ENCODE assay signal across 14 mouse cellular contexts in the genomic region with DNA sequence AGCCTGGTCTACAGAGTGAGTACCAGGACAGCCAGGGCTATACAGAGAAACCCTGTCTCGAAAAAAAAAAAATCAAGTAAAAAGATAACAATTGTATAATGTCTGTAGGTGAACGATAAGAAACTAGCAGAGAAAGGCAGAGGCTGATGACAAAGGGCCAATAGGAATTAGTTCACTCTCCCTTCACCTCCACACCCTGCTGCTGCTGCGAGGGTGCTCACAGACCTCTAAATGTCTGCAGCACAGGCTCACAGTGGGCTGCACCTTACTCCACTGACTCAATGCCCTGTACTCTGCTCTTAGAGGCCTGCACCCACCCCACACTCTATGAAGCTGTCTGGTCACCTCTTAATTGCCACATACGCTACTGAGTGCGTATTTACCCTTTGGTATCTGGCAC.
"Had no signal": no experiment of that assay in that cellular context is flagged by ENCODE, and none has a peak within 500 bp of the region (broad histone marks: within the 10 kb centered on the region; RNA-seq: fewer than 3 reads in every experiment).

No protein-coding gene starts in this region.

- H3K9ac ChIP-seq: hindbrain, embryonic 14.5 days; intestine, embryonic 15.5 days; lung, embryonic 14.5 days; neural tube, embryonic 12.5 days had no signal

- H3K27me3 ChIP-seq: intestine, embryonic 15.5 days; neural tube, embryonic 12.5 days had no signal

- H3K4me1 ChIP-seq: midbrain, embryonic 10.5 days; neural tube, embryonic 12.5 days had no signal

- H3K27ac ChIP-seq: hindbrain, embryonic 14.5 days; intestine, embryonic 15.5 days; kidney, postnatal 0 days; midbrain, embryonic 10.5 days; neural tube, embryonic 12.5 days had no signal

- H3K4me2 ChIP-seq: hindbrain, embryonic 14.5 days; intestine, embryonic 15.5 days; lung, embryonic 14.5 days; neural tube, embryonic 12.5 days had no signal

- H3K4me3 ChIP-seq: intestine, embryonic 15.5 days; midbrain, embryonic 10.5 days; myocyte; neural tube, embryonic 12.5 days had no signal

- DNase-seq: kidney, adult 9 months; kidney, postnatal 36 days; lung, embryonic 14.5 days; lung, postnatal 10 days; lung, postnatal 4 days; midbrain, embryonic 14.5 days; thymus, adult 18-20 months; thymus, postnatal 25 days had no signal

- H3K9me3 ChIP-seq: intestine, embryonic 15.5 days; midbrain, embryonic 10.5 days; neural tube, embryonic 12.5 days had no signal

- ATAC-seq: intestine, embryonic 15.5 days had no signal

- H3K36me3 ChIP-seq: intestine, embryonic 15.5 days; midbrain, embryonic 10.5 days; neural tube, embryonic 12.5 days had no signal
